Mouse (Mus musculus): ENCODE measurements around the gene D930048N14Rik. TPM values are rescaled to one million over a fixed set of nuclear protein-coding genes. Genes with fewer than 3 reads are reported as not detected.
"Not testable (repeated sequence)": the region's sequence is repeated elsewhere in the genome, so short reads cannot be mapped to it uniquely, and the experiment has no call there.

Gene D930048N14Rik
- polyA plus RNA-seq, 1 experiment from 2014 or later, result 0.95 TPM

DNA sequence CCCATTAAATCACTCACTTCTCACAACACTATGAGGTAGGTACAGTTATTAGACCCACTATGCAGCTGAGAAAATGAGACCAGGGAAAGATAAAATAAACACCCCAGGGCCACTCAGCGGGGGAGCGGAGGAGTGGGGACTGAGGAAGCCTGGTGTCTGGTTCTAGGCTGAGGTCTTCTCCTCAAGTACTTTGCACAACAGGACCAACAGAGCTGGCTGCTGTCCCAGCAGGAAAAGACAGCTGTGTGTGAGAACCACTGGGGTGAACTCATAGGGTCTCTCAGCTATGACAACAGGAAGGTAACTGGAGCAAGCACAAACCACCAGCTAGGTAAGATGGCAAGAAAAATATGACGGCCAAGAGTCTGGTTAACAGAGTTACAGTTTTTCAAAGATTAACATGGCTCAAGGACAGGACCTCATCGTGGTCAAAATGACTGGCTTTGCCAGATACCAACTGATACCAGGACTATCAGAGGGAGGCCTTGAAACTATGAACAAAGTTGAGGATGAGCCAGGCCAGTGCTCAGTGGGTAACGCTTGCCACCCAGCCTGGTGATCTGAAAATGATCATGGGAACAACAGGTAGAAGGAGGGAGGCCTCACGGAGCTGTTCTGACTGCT, 18.5 kb upstream of the D930048N14Rik start:
- H3K4me1 ChIP-seq, result peaks cover 56% of the 10 kb centered on the region
- H3K9ac ChIP-seq, result no peak overlapping the region
- 63% methylated on average over 6 of the region's 6 CpGs for WGBS (ENCODE audit: insufficient replicate concordance)
- no peak overlapping the region for H3K27ac ChIP-seq
- no peaks in the 10 kb centered on the region for H3K27me3 ChIP-seq (replicated peaks)
- ATAC-seq, result no peak
- peaks cover 39% of the 10 kb centered on the region for H3K36me3 ChIP-seq
- no peak overlapping the region for H3K4me2 ChIP-seq
- H3K9me3 ChIP-seq (replicated peaks), result no peaks in the 10 kb centered on the region
- H3K4me3 ChIP-seq, result no peak overlapping the region

DNA sequence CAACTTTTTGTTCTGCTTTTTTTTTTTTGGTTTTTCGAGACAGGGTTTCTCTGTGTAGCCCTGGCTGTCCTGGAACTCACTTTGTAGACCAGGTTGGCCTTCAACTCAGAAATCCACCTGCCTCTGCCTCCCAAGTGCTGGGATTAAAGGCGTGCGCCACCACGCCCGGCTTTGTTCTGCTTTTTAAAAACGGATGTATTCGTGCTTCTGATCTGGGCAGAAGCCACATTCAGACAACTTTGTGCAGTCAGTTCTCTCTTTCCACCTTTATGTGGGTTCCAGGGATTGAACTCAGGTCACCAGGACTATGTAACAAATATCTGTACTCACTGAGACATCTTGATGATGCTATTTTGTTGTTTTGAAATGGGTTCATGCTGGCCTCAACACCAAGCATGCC, 17.6 kb upstream of the D930048N14Rik start:
- H3K27me3 ChIP-seq (replicated peaks); H3K4me2 ChIP-seq; ATAC-seq; H3K4me3 ChIP-seq; H3K9me3 ChIP-seq (replicated peaks); H3K9ac ChIP-seq; H3K27ac ChIP-seq: not testable (repeated sequence)
- Histone ChIP-seq H3K36me3 (peaks cover 30% of the 10 kb centered on the region), H3K4me1 (peaks cover 66% of the 10 kb centered on the region)
- WGBS (ENCODE audit: insufficient replicate concordance), result 67% methylated on average over 7 of the region's 7 CpGs

DNA sequence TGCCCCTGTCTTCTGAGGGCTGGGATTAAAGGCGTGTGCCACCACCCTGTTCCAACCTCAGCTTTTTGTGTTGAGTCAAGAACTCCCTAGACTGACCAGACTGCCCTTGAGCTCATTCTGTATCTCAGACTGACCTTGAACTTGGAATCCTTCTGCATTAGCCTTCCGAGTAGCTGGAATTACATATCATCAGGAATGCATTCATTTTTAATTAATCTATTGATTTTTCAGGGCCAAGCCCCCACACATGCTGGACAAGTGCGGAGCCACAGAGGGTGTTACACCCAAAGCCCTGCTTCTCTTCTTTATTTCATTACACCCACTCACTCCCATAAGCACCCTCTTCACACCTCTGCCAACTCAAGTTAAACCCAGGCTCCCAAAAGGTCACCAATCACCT, 17.0 kb upstream of the D930048N14Rik start:
- peaks cover 71% of the 10 kb centered on the region for H3K4me1 ChIP-seq
- WGBS (ENCODE audit: insufficient replicate concordance), result 82% methylated on average over 3 of the region's 3 CpGs
- ATAC-seq, result no peak
- no peak overlapping the region for H3K4me3 ChIP-seq
- H3K4me2 ChIP-seq, result no peak overlapping the region
- no peaks in the 10 kb centered on the region for H3K27me3 ChIP-seq (replicated peaks)
- H3K27ac ChIP-seq, result no peak overlapping the region
- peaks cover 26% of the 10 kb centered on the region for H3K36me3 ChIP-seq
- H3K9me3 ChIP-seq (replicated peaks), result no peaks in the 10 kb centered on the region
- no peak overlapping the region for H3K9ac ChIP-seq

GRCm38 (mm10) chr11:51635127-51635524, 15.6 kb upstream of the D930048N14Rik start:
- H3K9ac ChIP-seq, result peak overlapping the region; percentile 80
- 4% methylated on average over 6 of the region's 6 CpGs for WGBS (ENCODE audit: insufficient replicate concordance)
- peak overlapping the region; percentile 72 for H3K4me3 ChIP-seq
- peak; percentile 35 for ATAC-seq
- no peaks in the 10 kb centered on the region for H3K9me3 ChIP-seq (replicated peaks)
- H3K27ac ChIP-seq, result peak overlapping the region; percentile 93
- H3K4me2 ChIP-seq, result peak overlapping the region; percentile 88
- H3K4me1 ChIP-seq, result peaks cover 66% of the 10 kb centered on the region
- no peaks in the 10 kb centered on the region for H3K27me3 ChIP-seq (replicated peaks)
- H3K36me3 ChIP-seq, result peaks cover 15% of the 10 kb centered on the region; the same call in 1 of the 2 replicates

GRCm38 (mm10) chr11:51635525-51636322, 15.0 kb upstream of the D930048N14Rik start, which contains the start of gene Rmnd5b:
Gene Rmnd5b, minus strand, starts transcription at chr11:51635896.
- H3K9me3 ChIP-seq (replicated peaks), result no peaks in the 10 kb centered on the region
- H3K27me3 ChIP-seq (replicated peaks), result no peaks in the 10 kb centered on the region
- H3K4me2 ChIP-seq, result peak within 1 kb of the TSS; percentile 88
- peaks cover 65% of the 10 kb centered on the region for H3K4me1 ChIP-seq
- H3K27ac ChIP-seq, result peak within 1 kb of the TSS; percentile 93
- peak within 1 kb of the TSS; percentile 72 for H3K4me3 ChIP-seq
- WGBS (ENCODE audit: insufficient replicate concordance), result under 1% methylated on average over 61 of the region's 61 CpGs
- H3K9ac ChIP-seq, result peak within 1 kb of the TSS; percentile 80
- peaks cover 13% of the 10 kb centered on the region; the same call in 1 of the 2 replicates for H3K36me3 ChIP-seq
- ATAC-seq, result peak; percentile 83

GRCm38 (mm10) chr11:51636323-51636684, 14.4 kb upstream of the D930048N14Rik start:
- peak; percentile 33; the same call in 1 of the 2 replicates for ATAC-seq
- H3K36me3 ChIP-seq, result peaks cover 8% of the 10 kb centered on the region; the same call in 1 of the 2 replicates
- peak overlapping the region; percentile 72 for H3K4me3 ChIP-seq
- H3K27me3 ChIP-seq (replicated peaks), result no peaks in the 10 kb centered on the region
- no peaks in the 10 kb centered on the region for H3K9me3 ChIP-seq (replicated peaks)
- H3K4me1 ChIP-seq, result peaks cover 61% of the 10 kb centered on the region
- peak overlapping the region; percentile 88 for H3K4me2 ChIP-seq
- WGBS (ENCODE audit: insufficient replicate concordance), result 5% methylated on average over 6 of the region's 6 CpGs
- peak overlapping the region; percentile 93 for H3K27ac ChIP-seq
- peak overlapping the region; percentile 80 for H3K9ac ChIP-seq

DNA sequence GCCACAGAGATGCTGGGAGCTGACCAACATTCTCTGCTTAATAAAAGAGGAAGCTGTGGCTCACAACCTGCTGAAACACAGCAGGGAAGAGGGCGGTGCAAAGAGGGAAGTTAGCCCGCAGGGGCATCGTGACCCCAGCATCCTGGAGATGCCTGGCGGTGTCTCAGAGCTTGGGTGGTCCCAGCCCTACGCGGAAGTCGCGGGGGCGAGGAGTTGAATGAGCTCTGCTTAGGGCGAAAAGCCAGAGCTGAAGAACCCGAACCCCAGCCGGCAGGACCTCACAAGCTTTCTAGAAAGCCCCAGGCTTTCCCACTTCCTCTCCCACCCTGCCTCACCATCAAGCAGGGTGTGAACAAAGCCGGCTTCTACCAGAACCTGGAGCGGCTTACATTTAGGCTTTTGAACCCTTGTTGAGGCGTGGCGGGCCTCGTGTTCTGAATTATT, 12.8 kb upstream of the D930048N14Rik start:
- H3K27me3 ChIP-seq (replicated peaks), result 0 out of 2 replicates have a peak, but pooled peaks cover under 1% of the 10 kb centered on the region
- no peak for ATAC-seq
- H3K4me2 ChIP-seq, result peak overlapping the region; percentile 58
- H3K9me3 ChIP-seq (replicated peaks), result no peaks in the 10 kb centered on the region
- H3K36me3 ChIP-seq, result peaks cover 8% of the 10 kb centered on the region; the same call in 1 of the 2 replicates
- H3K27ac ChIP-seq, result peak overlapping the region; percentile 38
- 6% methylated on average over 17 of the region's 17 CpGs for WGBS (ENCODE audit: insufficient replicate concordance)
- H3K9ac ChIP-seq, result peak overlapping the region; percentile 40
- peak overlapping the region; percentile 33 for H3K4me3 ChIP-seq
- H3K4me1 ChIP-seq, result peaks cover 48% of the 10 kb centered on the region

DNA sequence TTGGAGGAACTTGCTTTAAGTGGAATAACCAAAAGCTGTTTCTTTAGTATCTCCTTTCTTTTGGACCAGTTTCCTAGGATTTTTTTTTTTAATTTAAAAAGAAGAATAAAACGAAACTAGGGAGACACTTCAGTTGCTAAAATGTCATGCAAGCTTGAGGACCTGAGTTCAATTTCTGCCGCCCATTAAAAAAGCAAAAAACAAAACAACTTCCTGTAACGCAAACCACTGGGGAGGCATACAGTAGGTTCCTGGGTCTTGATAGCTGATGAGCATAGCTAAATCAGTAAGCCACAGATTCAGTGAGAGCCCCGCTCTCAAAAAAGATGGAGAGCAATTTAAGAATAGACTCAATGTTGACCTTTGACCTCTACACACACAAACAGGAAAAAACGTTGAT, 12.3 kb upstream of the D930048N14Rik start:
- Histone ChIP-seq H3K27ac (peak overlapping the region; percentile 38), H3K4me2 (peak overlapping the region; percentile 58), H3K9ac (peak overlapping the region; percentile 40; the same call in 1 of the 2 replicates), H3K27me3 (replicated peaks) (peaks cover 6% of the 10 kb centered on the region), H3K9me3 (replicated peaks) (no peaks in the 10 kb centered on the region), H3K4me1 (peaks cover 51% of the 10 kb centered on the region), H3K36me3 (peaks cover 8% of the 10 kb centered on the region; the same call in 1 of the 2 replicates), H3K4me3 (peak overlapping the region; percentile 33; the same call in 1 of the 2 replicates)
- 48% methylated on average over 5 of the region's 5 CpGs for WGBS (ENCODE audit: insufficient replicate concordance)
- ATAC-seq, result no peak

DNA sequence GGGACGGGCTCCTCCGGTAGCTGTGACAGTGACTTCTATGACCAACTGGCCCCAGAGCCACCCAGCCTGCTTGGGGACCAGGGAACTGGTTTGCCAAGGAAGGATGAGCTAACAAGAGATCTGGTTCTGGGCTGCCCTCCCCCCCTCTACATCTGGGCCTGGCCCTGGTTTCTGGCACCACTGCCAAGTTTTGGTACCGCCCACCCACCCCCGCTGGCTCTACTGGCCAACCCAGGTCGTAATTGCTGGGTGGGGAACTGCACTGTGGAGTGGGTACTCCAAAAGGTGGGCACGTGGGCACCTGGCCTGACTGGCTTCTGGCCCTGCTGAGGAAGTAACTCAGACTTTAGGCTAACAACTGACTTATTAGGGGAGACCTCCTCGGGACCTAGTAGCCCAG, 10.0 kb upstream of the D930048N14Rik start:
- H3K36me3 ChIP-seq, result peaks cover 2% of the 10 kb centered on the region; the same call in 1 of the 2 replicates
- H3K4me2 ChIP-seq, result no peak overlapping the region
- no peak for ATAC-seq
- no peaks in the 10 kb centered on the region for H3K9me3 ChIP-seq (replicated peaks)
- 67% methylated on average over 7 of the region's 7 CpGs for WGBS (ENCODE audit: insufficient replicate concordance)
- peaks cover 36% of the 10 kb centered on the region for H3K4me1 ChIP-seq
- no peak overlapping the region for H3K4me3 ChIP-seq
- no peak overlapping the region for H3K9ac ChIP-seq
- H3K27ac ChIP-seq, result no peak overlapping the region
- peaks cover 15% of the 10 kb centered on the region for H3K27me3 ChIP-seq (replicated peaks)

DNA sequence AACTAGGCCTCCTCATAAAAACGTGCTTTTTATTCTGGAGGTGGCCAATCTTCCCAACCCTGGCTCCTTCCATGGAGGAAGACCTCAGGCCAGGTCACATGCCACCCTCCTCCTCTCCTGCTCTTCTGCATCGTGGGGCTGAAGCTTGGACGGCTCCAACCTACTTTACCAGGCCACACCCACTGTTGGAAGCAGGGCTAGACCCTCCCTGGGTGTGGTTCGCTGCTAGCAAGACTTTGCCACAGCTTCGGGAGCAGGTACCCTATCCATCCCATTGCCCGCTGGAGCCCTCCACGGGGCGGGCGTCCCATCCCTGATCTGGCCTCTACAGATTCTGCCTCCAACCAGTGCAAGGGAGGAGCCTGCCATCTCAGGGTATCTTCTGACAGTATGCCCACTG, 7.6 kb upstream of the D930048N14Rik start:
- H3K4me1 ChIP-seq, result peaks cover 30% of the 10 kb centered on the region
- H3K4me2 ChIP-seq, result no peak overlapping the region
- H3K36me3 ChIP-seq, result peaks cover 2% of the 10 kb centered on the region; the same call in 1 of the 2 replicates
- peaks cover 30% of the 10 kb centered on the region for H3K27me3 ChIP-seq (replicated peaks)
- H3K9ac ChIP-seq, result no peak overlapping the region
- H3K9me3 ChIP-seq (replicated peaks), result no peaks in the 10 kb centered on the region
- H3K27ac ChIP-seq, result no peak overlapping the region
- H3K4me3 ChIP-seq, result no peak overlapping the region
- ATAC-seq, result no peak
- 48% methylated on average over 9 of the region's 9 CpGs for WGBS (ENCODE audit: insufficient replicate concordance)

- H3K27ac ChIP-seq, result no peak overlapping the region
- H3K9ac ChIP-seq, result no peak overlapping the region
- H3K36me3 ChIP-seq, result peaks cover 2% of the 10 kb centered on the region; the same call in 1 of the 2 replicates
- ATAC-seq, result no peak
- peaks cover 28% of the 10 kb centered on the region for H3K4me1 ChIP-seq
- H3K9me3 ChIP-seq (replicated peaks), result no peaks in the 10 kb centered on the region
- WGBS (ENCODE audit: insufficient replicate concordance), result 53% methylated on average over 15 of the region's 15 CpGs
- H3K4me2 ChIP-seq, result no peak overlapping the region; the same call in 1 of the 2 replicates
- peaks cover 36% of the 10 kb centered on the region for H3K27me3 ChIP-seq (replicated peaks)
- no peak overlapping the region for H3K4me3 ChIP-seq
Measured at GRCm38 (mm10) chr11:51643761-51644160, 7.0 kb upstream of the D930048N14Rik start.

DNA sequence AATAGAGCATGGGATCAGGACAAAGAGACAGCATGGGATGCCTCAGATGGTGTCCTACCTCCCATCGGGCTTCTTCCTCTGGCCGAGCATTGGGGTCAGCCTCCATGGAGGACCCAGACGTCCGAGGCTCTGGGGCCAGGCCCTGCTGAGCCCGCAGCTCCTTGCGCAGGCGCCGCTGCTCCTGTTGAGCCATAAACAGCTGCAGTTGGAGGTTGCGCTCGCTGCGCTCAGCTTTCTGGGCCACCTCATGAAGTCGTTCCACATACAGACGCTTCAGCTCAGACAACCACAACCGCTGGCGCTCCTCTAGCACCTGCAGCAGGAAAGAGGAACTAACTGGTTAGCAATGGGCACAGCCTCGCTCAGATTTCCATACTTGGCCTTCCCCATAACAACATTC, 6.5 kb upstream of the D930048N14Rik start:
- Histone ChIP-seq H3K9ac (no peak overlapping the region), H3K27me3 (replicated peaks) (peaks cover 40% of the 10 kb centered on the region), H3K4me1 (peaks cover 32% of the 10 kb centered on the region), H3K36me3 (peaks cover 2% of the 10 kb centered on the region; the same call in 1 of the 2 replicates), H3K9me3 (replicated peaks) (no peaks in the 10 kb centered on the region), H3K4me3 (no peak overlapping the region), H3K27ac (no peak overlapping the region), H3K4me2 (no peak overlapping the region)
- 40% methylated on average over 16 of the region's 16 CpGs for WGBS (ENCODE audit: insufficient replicate concordance)
- ATAC-seq, result no peak
